Mouse (Mus musculus): ENCODE measurements around the gene Rorc. TPM values are rescaled to one million over a fixed set of nuclear protein-coding genes. Genes with fewer than 3 reads are reported as not detected.
A peak's percentile ranks its signal among the peaks of the same experiment; 100 is the strongest.

The Rorc gene
- not detected in 2 replicates for polyA plus RNA-seq (2011; ENCODE audit: insufficient read length, low read depth, missing spikeins)

GRCm38 (mm10) chr3:94372641-94373040 is at the start of gene Rorc:
Rorc (plus strand) TSS chr3:94372794.
- TF ChIP-seq CTCF (IDR thresholded peaks at IDR 0.05; ENCODE audit: borderline replicate concordance, insufficient read depth, low read length) (no peak), POLR2A (IDR thresholded peaks at IDR 0.05; ENCODE audit: low read depth, low read length) (no peak)
- Histone ChIP-seq H3K4me3 (ENCODE audit: insufficient read depth, low read length) (no peak within 1 kb of the TSS), H3K27ac (ENCODE audit: insufficient read depth, low read length) (no peak within 1 kb of the TSS), H3K4me1 (ENCODE audit: control insufficient read depth, insufficient read depth, low read length) (no peaks in the 10 kb centered on the region; the same call in 1 of the 2 replicates)

DNA sequence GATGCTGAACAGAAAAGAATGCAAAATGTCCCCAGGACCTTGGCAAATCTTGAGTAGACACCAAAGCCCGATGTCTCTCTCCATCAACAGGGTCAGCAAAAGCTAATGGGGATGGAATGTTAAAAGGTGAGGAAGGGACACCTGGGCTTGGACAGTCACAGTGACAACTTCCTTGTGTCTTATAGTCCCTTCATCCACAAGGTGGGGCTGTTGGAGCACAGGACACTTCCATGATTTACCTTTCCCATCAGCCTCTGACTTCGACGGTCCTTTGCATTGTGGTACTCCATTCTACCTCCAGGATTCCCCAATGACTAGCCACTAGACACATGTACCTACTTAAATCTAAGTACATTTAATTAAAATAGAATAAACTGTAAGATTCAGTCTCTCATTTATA is 43.9 kb upstream of the Rorc start:
- TF ChIP-seq CTCF (IDR thresholded peaks at IDR 0.05; ENCODE audit: borderline replicate concordance, insufficient read depth, low read length) (peak; percentile 22; the same call in 1 of the 2 replicates), POLR2A (IDR thresholded peaks at IDR 0.05; ENCODE audit: low read depth, low read length) (no peak)
- no peak overlapping the region for H3K4me3 ChIP-seq (ENCODE audit: insufficient read depth, low read length)
- H3K27ac ChIP-seq (ENCODE audit: insufficient read depth, low read length) = no peak overlapping the region
- H3K4me1 ChIP-seq (ENCODE audit: control insufficient read depth, insufficient read depth, low read length) = no peaks in the 10 kb centered on the region

- TF ChIP-seq CTCF (IDR thresholded peaks at IDR 0.05; ENCODE audit: borderline replicate concordance, insufficient read depth, low read length) = no peak
- no peak for TF ChIP-seq POLR2A (IDR thresholded peaks at IDR 0.05; ENCODE audit: low read depth, low read length)
- Histone ChIP-seq H3K4me3 (ENCODE audit: insufficient read depth, low read length) (no peak overlapping the region), H3K4me1 (ENCODE audit: control insufficient read depth, insufficient read depth, low read length) (no peaks in the 10 kb centered on the region), H3K27ac (ENCODE audit: insufficient read depth, low read length) (no peak overlapping the region)
Observed at GRCm38 (mm10) chr3:94334442-94334841, 38.2 kb upstream of the Rorc start.

DNA sequence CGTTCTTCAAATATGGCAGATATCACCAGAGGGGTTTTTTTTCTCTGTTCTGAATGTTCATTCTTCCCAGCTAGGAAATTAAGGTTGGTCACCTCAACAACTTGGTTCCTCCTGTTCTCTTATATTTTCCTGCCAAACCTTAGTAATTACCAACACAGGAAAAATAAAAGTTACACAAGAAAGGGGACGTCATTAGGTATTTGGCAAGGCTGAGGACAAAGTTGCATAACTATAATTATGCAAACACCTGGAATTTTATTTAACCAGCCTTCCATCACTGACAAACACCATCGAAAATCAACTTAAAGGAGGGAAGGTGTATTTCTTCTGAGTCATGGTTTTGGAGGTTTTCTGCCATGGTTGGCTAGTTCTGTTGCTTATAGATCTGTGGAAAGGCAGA is 34.1 kb upstream of the Rorc start:
- Histone ChIP-seq H3K4me1 (ENCODE audit: control insufficient read depth, insufficient read depth, low read length) (no peaks in the 10 kb centered on the region), H3K4me3 (ENCODE audit: insufficient read depth, low read length) (no peak overlapping the region), H3K27ac (ENCODE audit: insufficient read depth, low read length) (no peak overlapping the region)
- TF ChIP-seq POLR2A (IDR thresholded peaks at IDR 0.05; ENCODE audit: low read depth, low read length) (no peak), CTCF (IDR thresholded peaks at IDR 0.05; ENCODE audit: borderline replicate concordance, insufficient read depth, low read length) (no peak)

DNA sequence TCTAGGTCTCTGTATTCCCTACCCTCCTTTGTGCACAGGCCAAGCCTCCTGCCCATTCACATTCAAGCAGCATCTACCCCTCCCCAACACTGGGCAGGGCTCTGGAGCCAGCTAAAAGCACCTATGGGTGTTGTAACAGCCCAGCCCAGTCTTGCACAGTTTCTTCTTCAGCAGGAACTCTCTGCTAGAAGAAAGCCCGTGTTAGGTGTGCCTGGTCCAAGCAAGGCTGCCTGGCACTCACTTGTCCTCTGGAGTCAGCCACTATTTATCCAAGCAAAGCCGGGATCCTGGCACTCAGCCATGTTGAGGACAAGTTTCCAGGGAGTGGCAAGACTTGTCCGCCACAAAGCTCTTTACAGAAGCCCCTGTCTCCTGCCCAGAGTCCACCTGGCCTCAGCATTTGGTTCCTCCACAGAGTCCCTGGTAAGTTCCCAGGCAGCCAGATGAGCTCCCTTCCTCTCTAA is 30.6 kb upstream of the Rorc start, which contains the start of gene Them5:
Gene Them5, plus strand, starts transcription at position 141 of the 464 bp plus-strand sequence.
- H3K27ac ChIP-seq (ENCODE audit: insufficient read depth, low read length) = no peak within 1 kb of the TSS
- TF ChIP-seq POLR2A (IDR thresholded peaks at IDR 0.05; ENCODE audit: low read depth, low read length) = no peak
- no peak for TF ChIP-seq CTCF (IDR thresholded peaks at IDR 0.05; ENCODE audit: borderline replicate concordance, insufficient read depth, low read length)
- no peak within 1 kb of the TSS for H3K4me3 ChIP-seq (ENCODE audit: insufficient read depth, low read length)
- H3K4me1 ChIP-seq (ENCODE audit: control insufficient read depth, insufficient read depth, low read length) = no peaks in the 10 kb centered on the region

DNA sequence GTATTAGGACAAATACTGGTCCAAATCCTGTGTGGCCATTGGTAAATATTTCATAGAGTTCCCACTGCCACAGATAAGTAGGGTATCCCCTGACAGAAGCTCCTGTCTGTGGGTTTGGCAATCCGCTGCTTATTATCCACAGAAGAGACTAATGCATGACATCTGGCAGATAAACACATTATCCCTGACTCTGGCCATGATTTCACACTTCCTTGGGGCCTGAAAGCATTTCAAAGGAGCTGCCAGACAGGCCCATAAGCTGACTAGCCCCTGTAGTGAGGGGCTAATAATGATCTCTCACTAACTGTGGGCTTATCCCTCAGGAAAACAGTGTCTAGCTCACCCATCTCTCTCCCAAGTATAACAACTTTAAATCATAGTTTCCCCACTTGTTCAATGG is 30.0 kb upstream of the Rorc start:
- Histone ChIP-seq H3K4me3 (ENCODE audit: insufficient read depth, low read length) (no peak overlapping the region), H3K4me1 (ENCODE audit: control insufficient read depth, insufficient read depth, low read length) (no peaks in the 10 kb centered on the region), H3K27ac (ENCODE audit: insufficient read depth, low read length) (no peak overlapping the region)
- no peak for TF ChIP-seq POLR2A (IDR thresholded peaks at IDR 0.05; ENCODE audit: low read depth, low read length)
- TF ChIP-seq CTCF (IDR thresholded peaks at IDR 0.05; ENCODE audit: borderline replicate concordance, insufficient read depth, low read length) = no peak

GRCm38 (mm10) chr3:94344182-94344581 is 28.4 kb upstream of the Rorc start:
- Histone ChIP-seq H3K4me1 (ENCODE audit: control insufficient read depth, insufficient read depth, low read length) (no peaks in the 10 kb centered on the region), H3K4me3 (ENCODE audit: insufficient read depth, low read length) (no peak overlapping the region), H3K27ac (ENCODE audit: insufficient read depth, low read length) (no peak overlapping the region)
- TF ChIP-seq POLR2A (IDR thresholded peaks at IDR 0.05; ENCODE audit: low read depth, low read length) (no peak), CTCF (IDR thresholded peaks at IDR 0.05; ENCODE audit: borderline replicate concordance, insufficient read depth, low read length) (no peak)

- Histone ChIP-seq H3K27ac (ENCODE audit: insufficient read depth, low read length) (no peak overlapping the region), H3K4me3 (ENCODE audit: insufficient read depth, low read length) (no peak overlapping the region)
- TF ChIP-seq CTCF (IDR thresholded peaks at IDR 0.05; ENCODE audit: borderline replicate concordance, insufficient read depth, low read length) (no peak), POLR2A (IDR thresholded peaks at IDR 0.05; ENCODE audit: low read depth, low read length) (no peak)
Observed at GRCm38 (mm10) chr3:94344897-94345296, 27.7 kb upstream of the Rorc start.

DNA sequence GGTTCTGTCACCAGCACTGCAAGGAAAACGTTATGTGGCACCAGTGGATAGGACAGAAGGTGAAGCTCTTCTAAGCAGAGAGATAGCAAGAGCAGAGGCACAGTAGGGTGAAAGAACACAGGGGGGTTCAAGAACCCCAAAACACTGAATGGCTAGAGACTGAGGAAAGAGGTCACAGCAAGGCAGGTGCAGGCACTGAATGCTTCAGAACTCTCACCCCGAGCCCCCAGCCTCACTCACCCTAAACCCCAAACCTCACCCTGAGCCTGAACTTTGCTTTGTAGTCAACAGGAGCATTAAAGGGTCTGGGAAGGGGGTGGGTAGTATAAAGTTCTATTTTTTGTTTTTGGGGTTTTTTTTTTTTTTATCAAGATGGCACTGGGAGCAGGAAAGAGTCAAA is 24.4 kb upstream of the Rorc start:
- H3K27ac ChIP-seq (ENCODE audit: insufficient read depth, low read length) = no peak overlapping the region
- no peak overlapping the region for H3K4me3 ChIP-seq (ENCODE audit: insufficient read depth, low read length)
- TF ChIP-seq CTCF (IDR thresholded peaks at IDR 0.05; ENCODE audit: borderline replicate concordance, insufficient read depth, low read length) = no peak
- TF ChIP-seq POLR2A (IDR thresholded peaks at IDR 0.05; ENCODE audit: low read depth, low read length) = no peak

More at GRCm38 (mm10) chr3:94344897-94345296, 27.7 kb upstream of the Rorc start:
- no peaks in the 10 kb centered on the region for H3K4me1 ChIP-seq (ENCODE audit: control insufficient read depth, insufficient read depth, low read length)

DNA sequence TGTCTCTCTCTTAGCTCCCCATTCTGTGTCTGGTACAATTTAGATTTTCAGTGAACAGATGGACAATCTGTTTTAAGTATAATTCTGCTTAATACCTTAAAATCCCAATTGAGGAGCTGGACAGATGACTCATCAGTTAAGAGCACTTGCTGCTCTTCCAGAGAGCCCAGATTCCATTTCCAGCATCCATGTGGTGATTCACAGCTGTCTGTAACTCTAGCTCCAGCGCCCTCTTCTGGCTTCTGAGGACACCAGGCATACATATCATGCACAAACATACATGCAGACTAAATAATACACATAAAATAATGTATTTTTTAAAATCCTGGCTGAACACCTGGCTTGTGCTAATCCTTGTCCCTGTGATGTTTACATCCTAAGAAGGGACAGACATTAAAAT is 11.8 kb upstream of the Rorc start:
- Histone ChIP-seq H3K4me1 (ENCODE audit: control insufficient read depth, insufficient read depth, low read length) (no peaks in the 10 kb centered on the region), H3K4me3 (ENCODE audit: insufficient read depth, low read length) (no peak overlapping the region), H3K27ac (ENCODE audit: insufficient read depth, low read length) (no peak overlapping the region)
- TF ChIP-seq POLR2A (IDR thresholded peaks at IDR 0.05; ENCODE audit: low read depth, low read length) (no peak), CTCF (IDR thresholded peaks at IDR 0.05; ENCODE audit: borderline replicate concordance, insufficient read depth, low read length) (peak; percentile 36; the same call in 1 of the 2 replicates)

More for the DNA sequence above, 24.4 kb upstream of the Rorc start:
- H3K4me1 ChIP-seq (ENCODE audit: control insufficient read depth, insufficient read depth, low read length) = no peaks in the 10 kb centered on the region
